Mouse (Mus musculus) embryonic fibroblast, embryonic 13.5 days (primary cell): ENCODE data around the gene Fam76b.

Source experiments
- CTCF ChIP-seq: IDR thresholded peaks from 2 replicates; pipeline ENCODE4 v1.5.1; 2011; ENCODE audit warnings: mild to moderate bottlenecking, control low read depth, low read length, moderate library complexity, borderline replicate concordance; ENCODE audit not compliant: insufficient read depth
- POLR2A ChIP-seq: IDR thresholded peaks from 2 replicates; pipeline ENCODE4 v1.6.1; 2011; ENCODE audit warnings: low read depth, mild to moderate bottlenecking, control low read depth, low read length, moderate library complexity

- TF ChIP-seq POLR2A = no peak
- no peak for TF ChIP-seq CTCF
Observed at GRCm38 (mm10) chr9:13894936-13895335, 67.4 kb downstream of the Fam76b start.
